In genomic region chr2:30807147-30807647, GRCm38 (mm10) we compare ENCODE assay signal across 8 mouse cellular contexts. TPM values are rescaled to one million over a fixed set of nuclear protein-coding genes. Genes with fewer than 3 reads are reported as not detected.
DNase-seq lines count a peak whose midpoint lies in the region; ATAC-seq and TF ChIP-seq lines count a peak whose summit lies in the region.

No protein-coding gene starts in this region.

- H3K9me3 ChIP-seq in liver, embryonic 13.5 days (replicated peaks) = no peaks in the 10 kb centered on the region

- no peaks in the 10 kb centered on the region for H3K27me3 ChIP-seq in thymus, adult 2 months (ENCODE audit: control insufficient read depth, insufficient read depth, low read length)
- H3K27me3 ChIP-seq in liver, embryonic 13.5 days = peaks cover 35% of the 10 kb centered on the region

- 7% methylated on average over 28 of the region's 28 CpGs for WGBS in thymus, adult 2 months
- WGBS in liver, embryonic 13.5 days (ENCODE audit: insufficient replicate concordance) = 7% methylated on average over 28 of the region's 28 CpGs

- H3K9ac ChIP-seq in liver, embryonic 13.5 days = peak overlapping the region; percentile 70

- no peak for DNase-seq in frontal cortex, postnatal 10 days (ENCODE audit: low spot score in 2 of 2)
- DNase-seq in thymus, adult 2 months = no peak
- DNase-seq in thymus, postnatal 0 days (ENCODE audit: low spot score) = no peak
- DNase-seq in liver, embryonic 13.5 days = no peak
- DNase-seq in c-Kit-positive CD71-positive TER-119-positive erythroid progenitor cells, embryonic 14.5 days (ENCODE audit: low spot score) = no peak
- DNase-seq in cerebellum, adult 8-10 months = no peak
- DNase-seq in right cerebral cortex, adult 2 months (ENCODE audit: low spot score in 2 of 2) = no peak

- H3K4me2 ChIP-seq in liver, embryonic 13.5 days = peak overlapping the region; percentile 98

- H3K4me3 ChIP-seq in thymus, adult 2 months (ENCODE audit: control insufficient read depth, insufficient read depth, low read length) = peak overlapping the region; percentile 67
- peak overlapping the region; percentile 81 for H3K4me3 ChIP-seq in liver, embryonic 13.5 days (replicated peaks)

- TF ChIP-seq CTCF in thymus, adult 2 months (IDR thresholded peaks at IDR 0.05; ENCODE audit: borderline replicate concordance, control insufficient read depth, extremely low read depth, insufficient read depth, low read length, poor library complexity) = no peak

- no peak for TF ChIP-seq POLR2A in thymus, adult 2 months (IDR thresholded peaks at IDR 0.05; ENCODE audit: control insufficient read depth, extremely low read depth, insufficient read depth, low read length, poor library complexity)

- H3K27ac ChIP-seq in thymus, adult 2 months (ENCODE audit: control insufficient read depth, insufficient read depth, low read length) = no peak overlapping the region
- H3K27ac ChIP-seq in liver, embryonic 13.5 days = 0 out of 2 replicates have a peak overlapping the region, but pooled peaks have one; percentile 29

- peak; percentile 27 for ATAC-seq in frontal cortex, adult (ENCODE audit: low TSS enrichment)
- peak; percentile 1; the same call in 1 of the 2 replicates for ATAC-seq in liver, embryonic 13.5 days (ENCODE audit: low read depth)

- H3K4me1 ChIP-seq in thymus, adult 2 months (replicated peaks; ENCODE audit: control insufficient read depth, insufficient read depth, low read length) = peaks cover 15% of the 10 kb centered on the region
- H3K4me1 ChIP-seq in liver, embryonic 13.5 days (replicated peaks) = peaks cover 40% of the 10 kb centered on the region

- H3K36me3 ChIP-seq in thymus, adult 2 months (ENCODE audit: control insufficient read depth, insufficient read depth, low read length) = no peaks in the 10 kb centered on the region
- H3K36me3 ChIP-seq in liver, embryonic 13.5 days = peaks cover 16% of the 10 kb centered on the region

RNA-seq across cellular contexts. Expression of gene Ntmt1, which starts 0.4 kb away (rescaled TPM):
- polyA plus RNA-seq in thymus, adult 2 months (2012; rRNA removed) = 30.5 and 33.9 TPM in 2 replicates
- polyA plus RNA-seq in thymus, postnatal 0 days (2015; fragmentation: Nextera tagmentation; extraction: Ambion mirVana) = 48.5 and 50.4 TPM in 2 replicates
- polyA plus RNA-seq in liver, embryonic 13.5 days (2015; fragmentation: Nextera tagmentation; extraction: Ambion mirVana) = 35.5 and 36.3 TPM in 2 replicates

RNA-seq across cellular contexts. Expression of gene 1700001O22Rik, which starts 3.7 kb away (rescaled TPM):
- polyA plus RNA-seq in thymus, adult 2 months (2012; rRNA removed) = 4.0 and 5.2 TPM in 2 replicates
- polyA plus RNA-seq in thymus, postnatal 0 days (2015; fragmentation: Nextera tagmentation; extraction: Ambion mirVana) = 0.90 and 1.1 TPM in 2 replicates
- polyA plus RNA-seq in liver, embryonic 13.5 days (2015; fragmentation: Nextera tagmentation; extraction: Ambion mirVana) = 0.10 and 0.17 TPM in 2 replicates

RNA-seq across cellular contexts. Expression of gene Asb6, which starts 22.9 kb away (rescaled TPM):
- 97.6 and 103 TPM in 2 replicates for polyA plus RNA-seq in thymus, adult 2 months (2012; rRNA removed)
- polyA plus RNA-seq in thymus, postnatal 0 days (2015; fragmentation: Nextera tagmentation; extraction: Ambion mirVana) = 37.8 and 44.3 TPM in 2 replicates
- polyA plus RNA-seq in liver, embryonic 13.5 days (2015; fragmentation: Nextera tagmentation; extraction: Ambion mirVana) = 34.6 and 36.6 TPM in 2 replicates

RNA-seq across cellular contexts. Expression of gene Prrx2, which starts 27.6 kb away (rescaled TPM):
- 2.2 and 2.5 TPM in 2 replicates for polyA plus RNA-seq in thymus, adult 2 months (2012; rRNA removed)
- 0.60 and 0.91 TPM in 2 replicates for polyA plus RNA-seq in thymus, postnatal 0 days (2015; fragmentation: Nextera tagmentation; extraction: Ambion mirVana)
- 0.53 and 0.57 TPM in 2 replicates for polyA plus RNA-seq in liver, embryonic 13.5 days (2015; fragmentation: Nextera tagmentation; extraction: Ambion mirVana)
